Mouse (Mus musculus): ENCODE measurements around the gene Gm20807. TPM values are rescaled to one million over a fixed set of nuclear protein-coding genes. Genes with fewer than 3 reads are reported as not detected.
"Not testable (repeated sequence)": the region's sequence is repeated elsewhere in the genome, so short reads cannot be mapped to it uniquely, and the experiment has no call there.

Gene Gm20807
- polyA plus RNA-seq (2014; fragmentation: Nextera tagmentation; extraction: Ambion mirVana), result not detected in 2 replicates

GRCm38 (mm10) chrY:13042591-13042990, at the start of gene Gm20807:
Gene Gm20807 (plus strand): TSS chrY:13042891.
- ATAC-seq (ENCODE audit: low FRiP score, low TSS enrichment); DNase-seq; H3K9me3 ChIP-seq (ENCODE audit: control insufficient read depth, low read length); H3K27me3 ChIP-seq (ENCODE audit: control insufficient read depth, insufficient read depth, low read length); H3K4me3 ChIP-seq (replicated peaks; ENCODE audit: low read depth, low read length); H3K27ac ChIP-seq (replicated peaks; ENCODE audit: low read depth, low read length); H3K4me1 ChIP-seq (ENCODE audit: control insufficient read depth, insufficient read depth, low read length); H3K9ac ChIP-seq (replicated peaks; ENCODE audit: low read length); H3K4me2 ChIP-seq (ENCODE audit: low read length); H3K36me3 ChIP-seq (ENCODE audit: control insufficient read depth, insufficient read depth, low read length): not testable (repeated sequence)

Other genes with a start within 250 kb of the Gm20807 start
- not detected in 2 replicates for gene Gm21891, start 90.6 kb downstream of the Gm20807 start, polyA plus RNA-seq (2014; fragmentation: Nextera tagmentation; extraction: Ambion mirVana)
- gene Gm21425, start 119.1 kb downstream of the Gm20807 start, polyA plus RNA-seq (2014; fragmentation: Nextera tagmentation; extraction: Ambion mirVana), result not detected in 2 replicates
- not detected in 2 replicates for gene Gm21828, start 181.0 kb downstream of the Gm20807 start, polyA plus RNA-seq (2014; fragmentation: Nextera tagmentation; extraction: Ambion mirVana)
- gene Gm21440, start 209.5 kb downstream of the Gm20807 start, polyA plus RNA-seq (2014; fragmentation: Nextera tagmentation; extraction: Ambion mirVana), result not detected in 2 replicates
- not detected in 2 replicates for gene Gm21454, start 209.6 kb downstream of the Gm20807 start, polyA plus RNA-seq (2014; fragmentation: Nextera tagmentation; extraction: Ambion mirVana)

Measured in midbrain, embryonic 14.5 days (tissue).